Mouse (Mus musculus) A20 (cell line): ENCODE measurements at regions not wholly inside any gene's neighbourhood (a gene's known extent, or its start where the extent isn't known, plus 50 kb on each side); places are given as distances from the start of the nearest gene placed in this dataset.

ENCODE experiments used
- DNase-seq: peaks from one replicate; pipeline ENCODE4 v3.0.0-alpha.2; 2011; ENCODE audit warnings: low read depth, low spot score

- no peak for DNase-seq
These were observed 285.1 kb upstream of the Zmiz1 start for GRCm38 (mm10) chr14:25173873-25174272.

GRCm38 (mm10) chr14:25174402-25174801, 284.6 kb upstream of the Zmiz1 start:
- DNase-seq: no peak

- no peak for DNase-seq
These were observed 282.8 kb upstream of the Zmiz1 start for GRCm38 (mm10) chr14:25176206-25176605.

- no peak for DNase-seq
These were observed 278.9 kb upstream of the Zmiz1 start for GRCm38 (mm10) chr14:25180126-25180525.

GRCm38 (mm10) chr14:25181406-25181805, 277.6 kb upstream of the Zmiz1 start:
- DNase-seq: no peak

- no peak for DNase-seq
These were observed 274.9 kb upstream of the Zmiz1 start for GRCm38 (mm10) chr14:25184042-25184441.

GRCm38 (mm10) chr14:25184875-25185274, 274.1 kb upstream of the Zmiz1 start:
- DNase-seq: no peak

- DNase-seq: no peak
These were observed 273.4 kb upstream of the Zmiz1 start for GRCm38 (mm10) chr14:25185556-25185958.

GRCm38 (mm10) chr14:25185959-25186771, 272.8 kb upstream of the Zmiz1 start:
- DNase-seq: no peak

- no peak for DNase-seq
These were observed 271.3 kb upstream of the Zmiz1 start for GRCm38 (mm10) chr14:25187715-25188114.

- DNase-seq: no peak
These were observed 269.7 kb upstream of the Zmiz1 start for GRCm38 (mm10) chr14:25189256-25189655.

- DNase-seq: no peak
These were observed 268.2 kb upstream of the Zmiz1 start for GRCm38 (mm10) chr14:25190680-25191270.

- DNase-seq: no peak
These were observed 262.2 kb upstream of the Zmiz1 start for GRCm38 (mm10) chr14:25196820-25197219.

GRCm38 (mm10) chr14:25199900-25200299, 259.1 kb upstream of the Zmiz1 start:
- no peak for DNase-seq

GRCm38 (mm10) chr14:25200656-25201179, 258.3 kb upstream of the Zmiz1 start:
- DNase-seq: no peak

GRCm38 (mm10) chr14:25202312-25202711, 256.7 kb upstream of the Zmiz1 start:
- no peak for DNase-seq

GRCm38 (mm10) chr14:25204091-25204490, 254.9 kb upstream of the Zmiz1 start:
- no peak for DNase-seq

- no peak for DNase-seq
These were observed 252.1 kb upstream of the Zmiz1 start for GRCm38 (mm10) chr14:25206855-25207254.

GRCm38 (mm10) chr14:25207422-25207821, 251.6 kb upstream of the Zmiz1 start:
- no peak for DNase-seq

GRCm38 (mm10) chr14:25208221-25209056, 250.5 kb upstream of the Zmiz1 start:
- no peak for DNase-seq

- no peak for DNase-seq
These were observed 245.9 kb upstream of the Zmiz1 start for GRCm38 (mm10) chr14:25213056-25213455.

- DNase-seq: no peak
These were observed 235.9 kb upstream of the Zmiz1 start for GRCm38 (mm10) chr14:25223091-25223490.
